In genomic region chr7:34910096-34911066, GRCm38 (mm10) we compare ENCODE assay signal across 8 mouse cellular contexts. TPM values are rescaled to one million over a fixed set of nuclear protein-coding genes. Genes with fewer than 3 reads are reported as not detected.
DNase-seq lines count a peak whose midpoint lies in the region; ATAC-seq lines count a peak whose summit lies in the region.

No protein-coding gene starts in this region.

- 0 out of 2 replicates have a peak overlapping the region, but pooled peaks have one; percentile 7 for H3K4me2 ChIP-seq in midbrain, embryonic 11.5 days

- no peak overlapping the region for H3K9ac ChIP-seq in midbrain, embryonic 11.5 days (ENCODE audit: low read length)

- WGBS in midbrain, embryonic 11.5 days = 39% methylated on average over 24 of the region's 24 CpGs

- no peaks in the 10 kb centered on the region for H3K36me3 ChIP-seq in midbrain, embryonic 11.5 days (ENCODE audit: control insufficient read depth, insufficient read depth, low read length)

- DNase-seq in CD4-positive, CD25-positive, alpha-beta regulatory T cell, adult 2 months (ENCODE audit: low read depth, low spot score) = peak; percentile 22
- peak; percentile 61 for DNase-seq in testis, postnatal 10 days (ENCODE audit: low spot score)
- no peak for DNase-seq in testis, postnatal 14 days (ENCODE audit: low spot score)
- DNase-seq in midbrain, embryonic 11.5 days (ENCODE audit: low spot score, missing footprints) = peak; percentile 92
- DNase-seq in thymus, postnatal 36 days = peak; percentile 38 to 59
- no peak for DNase-seq in gastrocnemius, postnatal 4 days (ENCODE audit: low spot score in 2 of 2)
- no peak for DNase-seq in urinary bladder, adult 2 months (ENCODE audit: low spot score)

- H3K27me3 ChIP-seq in midbrain, embryonic 11.5 days (ENCODE audit: control insufficient read depth, insufficient read depth, low read length) = no peaks in the 10 kb centered on the region

- peaks cover 3% of the 10 kb centered on the region; the same call in 1 of the 2 replicates for H3K9me3 ChIP-seq in midbrain, embryonic 11.5 days (ENCODE audit: control insufficient read depth, low read length)

- no peak overlapping the region for H3K4me3 ChIP-seq in midbrain, embryonic 11.5 days (ENCODE audit: low read depth, low read length)

- no peak overlapping the region for H3K27ac ChIP-seq in midbrain, embryonic 11.5 days (ENCODE audit: low read depth, low read length)

- no peak for ATAC-seq in CD4-positive, CD25-positive, alpha-beta regulatory T cell, adult 4 months
- ATAC-seq in midbrain, embryonic 11.5 days (ENCODE audit: low FRiP score) = peak; percentile 43

- H3K4me1 ChIP-seq in midbrain, embryonic 11.5 days (ENCODE audit: control insufficient read depth, insufficient read depth, low read length) = peaks cover 15% of the 10 kb centered on the region

RNA-seq across cellular contexts. Expression of gene Pepd, which starts 1.8 kb away (rescaled TPM):
- polyA plus RNA-seq in CD4-positive, CD25-positive, alpha-beta regulatory T cell, adult 4 months (2017; shearing (Covaris generic)) = 10 to 100 TPM; 49.8 to 70.8 TPM
- 64.9 and 67.3 TPM in 2 replicates for polyA plus RNA-seq in midbrain, embryonic 11.5 days (2014; fragmentation: Nextera tagmentation; extraction: Ambion mirVana)
- 10 to 100 TPM; 33.0 to 39.9 TPM for total RNA-seq in gastrocnemius, postnatal 4 days (2021)
- polyA plus RNA-seq in urinary bladder, adult 2 months (2012; rRNA removed) = 53.7 and 63.9 TPM in 2 replicates

Comparison
In these comparisons a context has a peak if more than half of its experiments do, and no peak if none do; other contexts are left out.
1. DNase-seq: peak in CD4-positive, CD25-positive, alpha-beta regulatory T cell, adult 2 months (single experiment), testis, postnatal 10 days (single experiment), midbrain, embryonic 11.5 days (single experiment) and thymus, postnatal 36 days (2 of 2); none in testis, postnatal 14 days (single experiment), gastrocnemius, postnatal 4 days (0 of 2) and urinary bladder, adult 2 months (single experiment).